Mouse (Mus musculus) liver, embryonic 13.5 days (tissue): ENCODE data around the gene Ldlrad2. TPM values are rescaled to one million over a fixed set of nuclear protein-coding genes. Genes with fewer than 3 reads are reported as not detected.

Source experiments
- ATAC-seq: fragments of 200-750 bp; cut with Nextera tagmentation; 2 replicates; pipeline ENCODE4 v1.8.0; 2017; ENCODE audit warnings: low read depth, mild to moderate bottlenecking, moderate number of reproducible peaks, moderate library complexity
- DNase-seq: peaks from one replicate; pipeline ENCODE4 v3.0.0; 2022
- H3K27ac ChIP-seq: fragments of 300-500 bp; sonication (generic); 2 replicates; pipeline ENCODE4 v1.5.1; 2015; ENCODE audit warnings: moderate library complexity, mild to moderate bottlenecking, inconsistent platforms
- H3K27me3 ChIP-seq: fragments of 300-500 bp; sonication (generic); 2 replicates; pipeline ENCODE4 v1.6.1; 2015; ENCODE audit warnings: mild to moderate bottlenecking, inconsistent platforms
- H3K36me3 ChIP-seq: fragments of 300-500 bp; sonication (generic); 2 replicates; pipeline ENCODE4 v1.6.1; 2015; ENCODE audit warnings: mild to moderate bottlenecking, inconsistent platforms
- H3K4me1 ChIP-seq: fragments of 300-500 bp; sonication (generic); replicated peaks from 2 replicates; pipeline ENCODE4 v1.6.1; 2015; ENCODE audit warnings: inconsistent platforms
- H3K4me2 ChIP-seq: fragments of 300-500 bp; sonication (generic); 2 replicates; pipeline ENCODE4 v1.6.1; 2015; ENCODE audit warnings: inconsistent platforms, mild to moderate bottlenecking, moderate library complexity
- H3K4me3 ChIP-seq: fragments of 300-500 bp; sonication (generic); replicated peaks from 2 replicates; pipeline ENCODE4 v1.5.1; 2015; ENCODE audit warnings: mild to moderate bottlenecking, inconsistent platforms
- H3K9ac ChIP-seq: fragments of 300-500 bp; sonication (generic); 2 replicates; pipeline ENCODE4 v1.6.1; 2015; ENCODE audit warnings: mild to moderate bottlenecking, inconsistent platforms
- H3K9me3 ChIP-seq: fragments of 300-500 bp; sonication (generic); replicated peaks from 2 replicates; pipeline ENCODE4 v1.6.1; 2016; ENCODE audit warnings: inconsistent platforms
- WGBS: fragments of 180-500 bp; shearing (Covaris S2); methylation state at CpG from one replicate; pipeline ENCODE4 v1.1.7; 2015; ENCODE audit not compliant: insufficient replicate concordance; 5-methylcytosine and 5-hydroxymethylcytosine counted together
- microRNA-seq: library from miRNA; unstranded; fragments of <30 nt; microRNA quantifications from one replicate; pipeline ENCODE4, GENCODE M21; 2016
- polyA plus RNA-seq: library from polyadenylated mRNA; unstranded; fragments of >200 nt; fragmentation: Nextera tagmentation; extraction: Ambion mirVana; gene quantifications from 2 replicates; pipeline ENCODE4 v1.2.1, GENCODE M21; 2015

The Ldlrad2 gene
- polyA plus RNA-seq, 1 experiment from 2014 or later = not detected

DNA sequence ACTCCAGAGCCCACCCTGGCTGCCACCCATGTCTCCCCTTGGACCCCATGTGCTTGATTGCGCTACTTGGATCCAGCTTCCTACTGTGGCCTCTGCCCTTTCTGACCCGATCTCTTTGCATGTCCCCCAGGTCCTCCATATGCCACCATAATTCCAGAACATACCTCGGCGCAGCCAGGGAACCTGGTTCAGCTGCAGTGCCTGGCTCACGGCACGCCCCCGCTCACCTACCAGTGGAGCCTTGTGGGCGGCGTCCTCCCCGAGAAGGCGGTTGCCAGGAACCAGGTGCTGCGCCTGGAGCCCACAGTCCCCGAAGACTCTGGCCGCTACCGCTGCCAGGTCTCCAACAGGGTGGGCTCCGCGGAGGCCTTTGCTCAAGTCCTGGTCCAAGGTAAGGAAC lies 20.9 kb downstream of the Ldlrad2 start:
- Histone ChIP-seq H3K9ac (no peak overlapping the region), H3K4me1 (no peaks in the 10 kb centered on the region), H3K36me3 (peaks cover 25% of the 10 kb centered on the region), H3K9me3 (no peaks in the 10 kb centered on the region), H3K27ac (no peak overlapping the region), H3K4me2 (no peak overlapping the region), H3K27me3 (no peaks in the 10 kb centered on the region), H3K4me3 (no peak overlapping the region)
- ATAC-seq (no peak), DNase-seq (no peak)
- 81% methylated on average over 17 of the region's 17 CpGs for WGBS

- DNase-seq = peak; percentile 19
- H3K4me2 ChIP-seq = no peak overlapping the region
- no peaks in the 10 kb centered on the region for H3K4me1 ChIP-seq
- H3K27me3 ChIP-seq = no peaks in the 10 kb centered on the region
- no peak overlapping the region for H3K27ac ChIP-seq
- no peaks in the 10 kb centered on the region for H3K9me3 ChIP-seq
- ATAC-seq = no peak
- WGBS = 55% methylated on average over 5 of the region's 5 CpGs
- H3K9ac ChIP-seq = no peak overlapping the region
- H3K36me3 ChIP-seq = peaks cover 52% of the 10 kb centered on the region
- H3K4me3 ChIP-seq = no peak overlapping the region
These were observed 28.3 kb downstream of the Ldlrad2 start for GRCm38 (mm10) chr4:137546003-137546525.

GRCm38 (mm10) chr4:137545568-137545967 lies 28.8 kb downstream of the Ldlrad2 start:
- Histone ChIP-seq H3K9ac (no peak overlapping the region), H3K36me3 (peaks cover 57% of the 10 kb centered on the region), H3K27me3 (no peaks in the 10 kb centered on the region), H3K4me2 (no peak overlapping the region), H3K27ac (no peak overlapping the region), H3K9me3 (no peaks in the 10 kb centered on the region), H3K4me1 (no peaks in the 10 kb centered on the region), H3K4me3 (no peak overlapping the region)
- DNase-seq (no peak), ATAC-seq (no peak)
- WGBS = 79% methylated on average over 9 of the region's 9 CpGs

- WGBS = 69% methylated on average over 10 of the region's 10 CpGs
- Histone ChIP-seq H3K27ac (no peak overlapping the region), H3K9me3 (no peaks in the 10 kb centered on the region), H3K4me1 (no peaks in the 10 kb centered on the region), H3K27me3 (no peaks in the 10 kb centered on the region), H3K4me2 (no peak overlapping the region), H3K36me3 (peaks cover 53% of the 10 kb centered on the region), H3K9ac (no peak overlapping the region), H3K4me3 (no peak overlapping the region)
- DNase-seq = no peak
- ATAC-seq = no peak
These were observed 31.4 kb downstream of the Ldlrad2 start for GRCm38 (mm10) chr4:137542968-137543367.

DNA sequence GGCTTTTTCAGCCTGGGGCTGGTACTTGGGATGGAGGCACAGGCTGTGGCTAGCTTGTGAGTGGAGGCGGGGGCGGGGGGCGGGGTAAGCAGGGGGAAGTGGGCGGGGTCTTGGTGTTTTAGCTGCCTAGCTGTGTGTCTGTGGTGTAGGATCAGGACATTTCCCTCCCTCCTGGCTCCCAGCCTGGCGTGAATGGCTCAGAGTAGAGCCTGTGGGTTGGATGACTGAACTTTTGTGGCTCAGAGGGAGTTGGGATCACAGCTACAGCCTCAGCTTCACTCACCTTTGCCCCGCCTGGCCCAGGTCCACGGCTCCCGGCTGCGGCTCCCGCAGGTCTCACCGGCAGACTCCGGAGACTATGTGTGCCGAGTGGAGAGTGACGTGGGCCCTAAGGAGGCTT lies 34.0 kb downstream of the Ldlrad2 start:
- Histone ChIP-seq H3K9me3 (no peaks in the 10 kb centered on the region), H3K4me1 (no peaks in the 10 kb centered on the region), H3K9ac (no peak overlapping the region), H3K27me3 (no peaks in the 10 kb centered on the region), H3K27ac (no peak overlapping the region), H3K36me3 (peaks cover 34% of the 10 kb centered on the region; the same call in 1 of the 2 replicates), H3K4me2 (no peak overlapping the region), H3K4me3 (no peak overlapping the region)
- 62% methylated on average over 14 of the region's 14 CpGs for WGBS
- ATAC-seq (no peak; the same call in 1 of the 2 replicates), DNase-seq (no peak)

DNA sequence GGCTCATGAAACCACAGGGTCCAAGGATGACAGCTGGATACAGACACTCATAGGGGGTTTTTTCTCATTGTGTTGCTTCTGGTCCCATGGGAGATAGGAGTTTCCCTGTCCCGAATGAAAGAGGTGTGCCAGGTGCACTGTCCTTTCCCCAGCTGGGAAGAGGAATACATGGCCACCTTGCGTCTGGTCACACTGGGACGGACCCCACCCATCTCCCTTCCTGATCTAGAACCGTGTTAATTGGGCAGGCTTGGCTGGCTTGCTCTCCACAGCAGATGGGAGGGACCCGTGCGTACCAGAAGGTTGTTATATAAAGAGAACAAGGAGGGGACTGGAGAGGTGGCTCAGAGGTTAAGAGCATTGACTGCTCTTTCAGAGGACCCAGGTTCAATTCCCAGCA lies 46.5 kb downstream of the Ldlrad2 start:
- Histone ChIP-seq H3K9me3 (no peaks in the 10 kb centered on the region), H3K36me3 (peaks cover 16% of the 10 kb centered on the region), H3K9ac (no peak overlapping the region), H3K27me3 (no peaks in the 10 kb centered on the region), H3K27ac (no peak overlapping the region), H3K4me3 (no peak overlapping the region), H3K4me2 (no peak overlapping the region), H3K4me1 (no peaks in the 10 kb centered on the region)
- WGBS = 65% methylated on average over 6 of the region's 6 CpGs
- DNase-seq (no peak), ATAC-seq (no peak)

- no peaks in the 10 kb centered on the region for H3K4me1 ChIP-seq
- no peak overlapping the region for H3K9ac ChIP-seq
- H3K27me3 ChIP-seq = no peaks in the 10 kb centered on the region
- no peak overlapping the region for H3K27ac ChIP-seq
- no peaks in the 10 kb centered on the region for H3K9me3 ChIP-seq
- H3K4me3 ChIP-seq = no peak overlapping the region
- no peak overlapping the region for H3K4me2 ChIP-seq
- DNase-seq = no peak
- H3K36me3 ChIP-seq = peaks cover 18% of the 10 kb centered on the region
- ATAC-seq = no peak
- 58% methylated on average over 4 of the region's 4 CpGs for WGBS
These were observed 47.0 kb downstream of the Ldlrad2 start for GRCm38 (mm10) chr4:137527368-137527767.

DNA sequence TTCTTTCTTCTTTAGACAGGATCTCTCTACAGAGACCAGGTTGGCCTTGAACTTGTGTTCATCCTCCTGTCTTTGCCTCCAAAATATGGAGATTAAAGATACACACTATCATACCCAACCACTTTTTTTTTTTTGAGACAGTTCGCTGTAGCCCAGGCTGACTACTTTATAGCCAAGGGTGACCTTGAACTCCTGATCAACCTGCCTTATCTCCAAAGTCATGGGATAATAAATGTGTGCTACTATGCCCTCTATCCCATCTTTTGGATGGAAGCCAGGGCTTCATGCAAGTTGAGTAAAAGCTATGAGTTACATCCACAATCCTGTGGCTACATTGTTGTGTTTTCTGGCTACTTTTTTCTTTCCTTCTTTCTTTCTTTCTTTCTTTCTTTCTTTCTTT lies 48.9 kb downstream of the Ldlrad2 start:
- peaks cover 31% of the 10 kb centered on the region for H3K36me3 ChIP-seq

More for the DNA sequence above, 48.9 kb downstream of the Ldlrad2 start:
- DNase-seq (no peak), ATAC-seq (no peak)
- Histone ChIP-seq H3K27ac (no peak overlapping the region), H3K9ac (no peak overlapping the region), H3K4me1 (no peaks in the 10 kb centered on the region), H3K27me3 (no peaks in the 10 kb centered on the region), H3K4me2 (no peak overlapping the region), H3K9me3 (no peaks in the 10 kb centered on the region), H3K4me3 (no peak overlapping the region)
- 57% methylated on average over 1 of the region's 1 CpGs for WGBS

Small RNAs within 50 kb of the gene (microRNA-seq; reads per million reads assigned to microRNA genes)
- gene Mir7018 = 2.1 reads per million

Other genes with a start within 250 kb of the Ldlrad2 start
- 284 and 331 TPM in 2 replicates for gene Cdc42, start 216.8 kb downstream of the Ldlrad2 start, polyA plus RNA-seq
- not detected in 2 replicates for gene Cela3a, start 164.8 kb downstream of the Ldlrad2 start, polyA plus RNA-seq
- 0.17 TPM in 1 of 2 replicates, not detected in the other for gene Cela3b, start 144.0 kb downstream of the Ldlrad2 start, polyA plus RNA-seq
- gene 1700013G24Rik, start 121.3 kb downstream of the Ldlrad2 start, polyA plus RNA-seq = not detected in 2 replicates
- gene Hspg2, start 105.8 kb downstream of the Ldlrad2 start, polyA plus RNA-seq = 2.6 and 3.2 TPM in 2 replicates
- 36.0 and 44.6 TPM in 2 replicates for gene Usp48, start 19.2 kb upstream of the Ldlrad2 start, polyA plus RNA-seq
- 1.2 and 1.4 TPM in 2 replicates for gene Rap1gap, start 90.2 kb upstream of the Ldlrad2 start, polyA plus RNA-seq
- gene Alpl, start 221.8 kb upstream of the Ldlrad2 start, polyA plus RNA-seq = 6.3 and 8.2 TPM in 2 replicates